Mouse (Mus musculus) cortical plate, adult 2 months (tissue): Measurements from ENCODE around the gene Acad8.

Experiments
- CTCF ChIP-seq: fragments of 200-500 bp; IDR thresholded peaks from 2 replicates; pipeline ENCODE4 v1.5.1; 2011; ENCODE audit warnings: mild to moderate bottlenecking, control low read depth, low read length; ENCODE audit not compliant: insufficient read depth; ENCODE audit errors: extremely low read depth
- POLR2A ChIP-seq: fragments of 200-500 bp; IDR thresholded peaks from 2 replicates; pipeline ENCODE4 v1.6.1; 2011; ENCODE audit warnings: mild to moderate bottlenecking, low read length, control low read depth; ENCODE audit not compliant: insufficient read depth; ENCODE audit errors: extremely low read depth

- no peak for TF ChIP-seq POLR2A
- TF ChIP-seq CTCF: no peak
Measured at GRCm38 (mm10) chr9:27009231-27009630, 9.9 kb upstream of the Acad8 start.
